Mouse (Mus musculus): ENCODE results near the gene Bmp4.

DNA sequence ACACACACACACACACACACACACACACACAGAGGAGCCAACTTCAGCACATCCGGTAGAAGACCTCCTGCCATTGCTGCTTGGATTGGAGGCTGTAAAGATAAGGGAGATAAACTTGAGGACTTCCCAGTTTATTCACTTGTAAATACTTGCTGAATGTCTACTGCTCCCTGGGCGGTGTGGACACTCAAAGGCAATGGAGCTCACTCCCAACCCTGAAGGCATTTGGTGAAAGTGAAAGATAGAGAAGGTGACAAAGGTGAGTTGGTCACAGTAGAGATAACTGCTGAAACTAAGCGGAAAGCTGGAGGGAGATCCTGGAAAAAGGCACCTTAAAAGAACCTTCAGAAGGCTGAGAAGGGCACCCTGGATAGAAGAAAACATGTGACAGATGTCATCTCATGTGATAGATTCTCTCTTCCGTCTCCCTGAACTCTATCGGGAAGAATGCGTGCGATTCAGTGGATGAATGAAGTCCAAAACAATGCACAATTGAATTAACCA lies 22.1 kb upstream of the Bmp4 start:
- no peak for TF ChIP-seq POLR2A (IDR thresholded peaks at IDR 0.05; ENCODE audit: extremely low read depth, insufficient read depth, low read length)
- TF ChIP-seq CTCF (IDR thresholded peaks at IDR 0.05; ENCODE audit: extremely low read depth, insufficient read depth, low read length) = no peak
